Mouse (Mus musculus): ENCODE measurements around the gene Rnase9. TPM values are rescaled to one million over a fixed set of nuclear protein-coding genes. Genes with fewer than 3 reads are reported as not detected.

Rnase9 gene
- polyA plus RNA-seq, 1 experiment = not detected

- H3K27ac ChIP-seq (ENCODE audit: control insufficient read depth, insufficient read depth, low read length) = no peak overlapping the region
- no peak overlapping the region for H3K4me3 ChIP-seq (ENCODE audit: control insufficient read depth, insufficient read depth, low read length)
- TF ChIP-seq CTCF (IDR thresholded peaks at IDR 0.05; ENCODE audit: borderline replicate concordance, control insufficient read depth, extremely low read depth, insufficient read depth, low read length, poor library complexity) (no peak), POLR2A (IDR thresholded peaks at IDR 0.05; ENCODE audit: control insufficient read depth, extremely low read depth, insufficient read depth, low read length, poor library complexity) (no peak)
Observed at GRCm38 (mm10) chr14:51009572-51009971, 32.1 kb downstream of the Rnase9 start.

GRCm38 (mm10) chr14:51008781-51009180, 32.9 kb downstream of the Rnase9 start:
- Histone ChIP-seq H3K4me3 (ENCODE audit: control insufficient read depth, insufficient read depth, low read length) (no peak overlapping the region), H3K4me1 (replicated peaks; ENCODE audit: control insufficient read depth, insufficient read depth, low read length) (no peaks in the 10 kb centered on the region; the same call in 1 of the 2 replicates), H3K27ac (ENCODE audit: control insufficient read depth, insufficient read depth, low read length) (no peak overlapping the region), H3K36me3 (ENCODE audit: control insufficient read depth, insufficient read depth, low read length) (no peaks in the 10 kb centered on the region), H3K27me3 (ENCODE audit: control insufficient read depth, insufficient read depth, low read length) (no peaks in the 10 kb centered on the region)
- TF ChIP-seq POLR2A (IDR thresholded peaks at IDR 0.05; ENCODE audit: control insufficient read depth, extremely low read depth, insufficient read depth, low read length, poor library complexity) (no peak), CTCF (IDR thresholded peaks at IDR 0.05; ENCODE audit: borderline replicate concordance, control insufficient read depth, extremely low read depth, insufficient read depth, low read length, poor library complexity) (no peak)
- no peak for DNase-seq
- 79% methylated on average over 4 of the region's 4 CpGs for WGBS

More at GRCm38 (mm10) chr14:51009572-51009971, 32.1 kb downstream of the Rnase9 start:
- 95% methylated on average over 6 of the region's 6 CpGs for WGBS
- Histone ChIP-seq H3K4me1 (replicated peaks; ENCODE audit: control insufficient read depth, insufficient read depth, low read length) (no peaks in the 10 kb centered on the region; the same call in 1 of the 2 replicates), H3K27me3 (ENCODE audit: control insufficient read depth, insufficient read depth, low read length) (no peaks in the 10 kb centered on the region), H3K36me3 (ENCODE audit: control insufficient read depth, insufficient read depth, low read length) (no peaks in the 10 kb centered on the region)
- no peak for DNase-seq

GRCm38 (mm10) chr14:51007914-51008713, 33.6 kb downstream of the Rnase9 start:
- H3K4me1 ChIP-seq (replicated peaks; ENCODE audit: control insufficient read depth, insufficient read depth, low read length) = no peaks in the 10 kb centered on the region; the same call in 1 of the 2 replicates
- 52% methylated on average over 13 of the region's 13 CpGs for WGBS
- DNase-seq = no peak
- H3K4me3 ChIP-seq (ENCODE audit: control insufficient read depth, insufficient read depth, low read length) = no peak overlapping the region
- H3K27ac ChIP-seq (ENCODE audit: control insufficient read depth, insufficient read depth, low read length) = peak overlapping the region; percentile 13; the same call in 1 of the 2 replicates
- TF ChIP-seq POLR2A (IDR thresholded peaks at IDR 0.05; ENCODE audit: control insufficient read depth, extremely low read depth, insufficient read depth, low read length, poor library complexity) (no peak), CTCF (IDR thresholded peaks at IDR 0.05; ENCODE audit: borderline replicate concordance, control insufficient read depth, extremely low read depth, insufficient read depth, low read length, poor library complexity) (no peak)
- no peaks in the 10 kb centered on the region for H3K36me3 ChIP-seq (ENCODE audit: control insufficient read depth, insufficient read depth, low read length)
- no peaks in the 10 kb centered on the region for H3K27me3 ChIP-seq (ENCODE audit: control insufficient read depth, insufficient read depth, low read length)

- Histone ChIP-seq H3K4me3 (ENCODE audit: control insufficient read depth, insufficient read depth, low read length) (no peak within 1 kb of the TSS), H3K36me3 (ENCODE audit: control insufficient read depth, insufficient read depth, low read length) (no peaks in the 10 kb centered on the region), H3K4me1 (replicated peaks; ENCODE audit: control insufficient read depth, insufficient read depth, low read length) (no peaks in the 10 kb centered on the region; the same call in 1 of the 2 replicates), H3K27ac (ENCODE audit: control insufficient read depth, insufficient read depth, low read length) (peak within 1 kb of the TSS; percentile 13; the same call in 1 of the 2 replicates), H3K27me3 (ENCODE audit: control insufficient read depth, insufficient read depth, low read length) (no peaks in the 10 kb centered on the region)
- DNase-seq = no peak
- 83% methylated on average over 8 of the region's 8 CpGs for WGBS
- no peak for TF ChIP-seq POLR2A (IDR thresholded peaks at IDR 0.05; ENCODE audit: control insufficient read depth, extremely low read depth, insufficient read depth, low read length, poor library complexity)
- no peak for TF ChIP-seq CTCF (IDR thresholded peaks at IDR 0.05; ENCODE audit: borderline replicate concordance, control insufficient read depth, extremely low read depth, insufficient read depth, low read length, poor library complexity)
Observed at GRCm38 (mm10) chr14:51007152-51007801, 34.4 kb downstream of the Rnase9 start, which contains the start of gene Rnase10. TSS of gene Rnase10 (plus strand) at chr14:51007751.

GRCm38 (mm10) chr14:50997999-50998666, 43.5 kb downstream of the Rnase9 start:
- no peak for DNase-seq
- no peaks in the 10 kb centered on the region for H3K27me3 ChIP-seq (ENCODE audit: control insufficient read depth, insufficient read depth, low read length)
- H3K4me1 ChIP-seq (replicated peaks; ENCODE audit: control insufficient read depth, insufficient read depth, low read length) = peaks cover 3% of the 10 kb centered on the region
- TF ChIP-seq CTCF (IDR thresholded peaks at IDR 0.05; ENCODE audit: borderline replicate concordance, control insufficient read depth, extremely low read depth, insufficient read depth, low read length, poor library complexity) (no peak), POLR2A (IDR thresholded peaks at IDR 0.05; ENCODE audit: control insufficient read depth, extremely low read depth, insufficient read depth, low read length, poor library complexity) (no peak)
- 83% methylated on average over 2 of the region's 2 CpGs for WGBS
- H3K4me3 ChIP-seq (ENCODE audit: control insufficient read depth, insufficient read depth, low read length) = no peak overlapping the region
- H3K27ac ChIP-seq (ENCODE audit: control insufficient read depth, insufficient read depth, low read length) = no peak overlapping the region
- H3K36me3 ChIP-seq (ENCODE audit: control insufficient read depth, insufficient read depth, low read length) = no peaks in the 10 kb centered on the region

- no peak for DNase-seq
- no peak overlapping the region for H3K27ac ChIP-seq (ENCODE audit: control insufficient read depth, insufficient read depth, low read length)
- H3K4me3 ChIP-seq (ENCODE audit: control insufficient read depth, insufficient read depth, low read length) = no peak overlapping the region
Observed at GRCm38 (mm10) chr14:50997088-50997487, 44.6 kb downstream of the Rnase9 start.

More at GRCm38 (mm10) chr14:50997088-50997487, 44.6 kb downstream of the Rnase9 start:
- TF ChIP-seq POLR2A (IDR thresholded peaks at IDR 0.05; ENCODE audit: control insufficient read depth, extremely low read depth, insufficient read depth, low read length, poor library complexity) = no peak
- TF ChIP-seq CTCF (IDR thresholded peaks at IDR 0.05; ENCODE audit: borderline replicate concordance, control insufficient read depth, extremely low read depth, insufficient read depth, low read length, poor library complexity) = no peak
- WGBS = 9% methylated on average over 3 of the region's 3 CpGs
- Histone ChIP-seq H3K4me1 (replicated peaks; ENCODE audit: control insufficient read depth, insufficient read depth, low read length) (peaks cover 3% of the 10 kb centered on the region), H3K27me3 (ENCODE audit: control insufficient read depth, insufficient read depth, low read length) (no peaks in the 10 kb centered on the region), H3K36me3 (ENCODE audit: control insufficient read depth, insufficient read depth, low read length) (no peaks in the 10 kb centered on the region)
